Comparison of ENCODE assay signal across 8 mouse cellular contexts in genomic region chr11:119078691-119079444, GRCm38 (mm10). TPM values are rescaled to one million over a fixed set of nuclear protein-coding genes. Genes with fewer than 3 reads are reported as not detected.
DNase-seq lines count a peak whose midpoint lies in the region; ATAC-seq and TF ChIP-seq lines count a peak whose summit lies in the region.

No protein-coding gene starts in this region.

- TF ChIP-seq POLR2A in liver, adult 2 months (IDR thresholded peaks at IDR 0.05; ENCODE audit: extremely low read depth, insufficient read depth, low read length), result no peak

- DNase-seq in Muller cell, postnatal 12 days (ENCODE audit: inconsistent ontology term), result peak; percentile 87
- DNase-seq in liver, adult 2 months (ENCODE audit: extremely low read depth, low read depth, low spot score), result peak; percentile 64
- DNase-seq in naive thymus-derived CD4-positive, alpha-beta T cell, adult 2 months (ENCODE audit: low read depth), result peak; percentile 28
- no peak for DNase-seq in thymus, postnatal 25 days
- DNase-seq in natural killer cell, adult 2 months (ENCODE audit: low spot score in 2 of 2), result no peak

- peak overlapping the region; percentile 24 for H3K4me2 ChIP-seq in forebrain, embryonic 15.5 days (replicated peaks)
- H3K4me2 ChIP-seq in intestine, postnatal 0 days (replicated peaks; ENCODE audit: low read depth), result peak overlapping the region; percentile 55

- peaks cover 20% of the 10 kb centered on the region; the same call in 1 of the 2 replicates for H3K79me2 ChIP-seq in liver, adult 2 months (ENCODE audit: control insufficient read depth, insufficient read depth, low read length)

- H3K4me1 ChIP-seq in brown adipose tissue, adult 24 weeks (ENCODE audit: control insufficient read depth, insufficient read depth, insufficient read length, low read length), result peaks cover 14% of the 10 kb centered on the region
- peaks cover 60% of the 10 kb centered on the region for H3K4me1 ChIP-seq in forebrain, embryonic 15.5 days
- peaks cover 22% of the 10 kb centered on the region; the same call in 1 of the 2 replicates for H3K4me1 ChIP-seq in intestine, postnatal 0 days (replicated peaks; ENCODE audit: control insufficient read depth, insufficient read depth, low read length)
- H3K4me1 ChIP-seq in liver, adult 2 months (ENCODE audit: control insufficient read depth, insufficient read depth, low read length), result peaks cover 24% of the 10 kb centered on the region

- peaks cover 10% of the 10 kb centered on the region for H3K27me3 ChIP-seq in forebrain, embryonic 15.5 days
- H3K27me3 ChIP-seq in intestine, postnatal 0 days (replicated peaks; ENCODE audit: control insufficient read depth, insufficient read depth, low read length), result no peaks in the 10 kb centered on the region
- H3K27me3 ChIP-seq in liver, adult 2 months (ENCODE audit: control insufficient read depth, insufficient read depth, low read length), result no peaks in the 10 kb centered on the region

- H3K9me3 ChIP-seq in forebrain, embryonic 15.5 days, result no peaks in the 10 kb centered on the region
- no peaks in the 10 kb centered on the region for H3K9me3 ChIP-seq in intestine, postnatal 0 days (ENCODE audit: control insufficient read depth)

- peak overlapping the region; percentile 28; the same call in 1 of the 2 replicates for H3K27ac ChIP-seq in brown adipose tissue, adult 24 weeks (replicated peaks; ENCODE audit: low read depth, low read length)
- peak overlapping the region; percentile 74 for H3K27ac ChIP-seq in forebrain, embryonic 15.5 days (replicated peaks)
- peak overlapping the region; percentile 68; the same call in 1 of the 2 replicates for H3K27ac ChIP-seq in intestine, postnatal 0 days (ENCODE audit: low read depth, low read length)
- H3K27ac ChIP-seq in liver, adult 2 months (replicated peaks; ENCODE audit: insufficient read depth, low read depth, low read length), result peak overlapping the region; percentile 17; the same call in 1 of the 2 replicates

- no peak for TF ChIP-seq CTCF in intestine, postnatal 0 days (IDR thresholded peaks at IDR 0.05; ENCODE audit: low read depth)
- TF ChIP-seq CTCF in liver, adult 2 months (IDR thresholded peaks at IDR 0.05; ENCODE audit: low read depth, low read length), result no peak

- peak; percentile 84 for ATAC-seq in forebrain, embryonic 15.5 days (replicated peaks)
- peak; percentile 27; the same call in 1 of the 2 replicates for ATAC-seq in intestine, postnatal 0 days

- peaks cover 19% of the 10 kb centered on the region; the same call in 1 of the 2 replicates for H3K36me3 ChIP-seq in forebrain, embryonic 15.5 days
- H3K36me3 ChIP-seq in intestine, postnatal 0 days (ENCODE audit: control insufficient read depth, insufficient read depth), result peaks cover 21% of the 10 kb centered on the region; the same call in 1 of the 2 replicates
- H3K36me3 ChIP-seq in liver, adult 2 months (ENCODE audit: control insufficient read depth, insufficient read depth, low read length), result no peaks in the 10 kb centered on the region; the same call in 1 of the 2 replicates

- WGBS in forebrain, embryonic 15.5 days, result 4% methylated on average over 27 of the region's 27 CpGs
- 13% methylated on average over 26 of the region's 27 CpGs for WGBS in intestine, postnatal 0 days
- 4% methylated on average over 24 of the region's 27 CpGs for WGBS in liver, adult 2 months

- H3K4me3 ChIP-seq in brown adipose tissue, adult 24 weeks (ENCODE audit: insufficient read depth, low read depth, low read length), result 0 out of 2 replicates have a peak overlapping the region, but pooled peaks have one; percentile 6
- no peak overlapping the region for H3K4me3 ChIP-seq in forebrain, embryonic 15.5 days
- H3K4me3 ChIP-seq in intestine, postnatal 0 days (ENCODE audit: low read depth, low read length), result peak overlapping the region; percentile 17
- H3K4me3 ChIP-seq in liver, adult 2 months (ENCODE audit: insufficient read depth, low read depth, low read length), result peak overlapping the region; percentile 2; the same call in 1 of the 2 replicates

- peak overlapping the region; percentile 2; the same call in 1 of the 2 replicates for H3K9ac ChIP-seq in forebrain, embryonic 15.5 days (replicated peaks)
- H3K9ac ChIP-seq in intestine, postnatal 0 days (ENCODE audit: low read depth, low read length), result peak overlapping the region; percentile 34
- peak overlapping the region; percentile 48 for H3K9ac ChIP-seq in liver, adult 2 months (ENCODE audit: low read depth, low read length)

RNA-seq across cellular contexts. Expression of gene Cbx4, which starts 7.2 kb away (rescaled TPM):
- 37.3 and 37.4 TPM in 2 replicates for polyA plus RNA-seq in brown adipose tissue, adult 24 weeks (2012; ENCODE audit: insufficient read depth, insufficient read length, missing spikeins)
- 15.5 and 16.5 TPM in 2 replicates for polyA plus RNA-seq in forebrain, embryonic 15.5 days (2015; fragmentation: Nextera tagmentation; extraction: Ambion mirVana)
- polyA plus RNA-seq in intestine, postnatal 0 days (2015; fragmentation: Nextera tagmentation; extraction: Ambion mirVana), result 6.5 and 7.6 TPM in 2 replicates
- 2.8 and 2.9 TPM in 2 replicates for total RNA-seq in liver, adult 2 months (2014; rRNA removed)
- 7.9 and 8.2 TPM in 2 replicates for polyA plus RNA-seq in liver, adult 2 months (2012; rRNA removed)

RNA-seq across cellular contexts. Expression of gene Cbx8, which starts 38.1 kb away (rescaled TPM):
- 4.7 and 9.1 TPM in 2 replicates for polyA plus RNA-seq in brown adipose tissue, adult 24 weeks (2012; ENCODE audit: insufficient read depth, insufficient read length, missing spikeins)
- 13.8 and 14.1 TPM in 2 replicates for polyA plus RNA-seq in forebrain, embryonic 15.5 days (2015; fragmentation: Nextera tagmentation; extraction: Ambion mirVana)
- 6.4 and 6.6 TPM in 2 replicates for polyA plus RNA-seq in intestine, postnatal 0 days (2015; fragmentation: Nextera tagmentation; extraction: Ambion mirVana)
- total RNA-seq in liver, adult 2 months (2014; rRNA removed), result 4.3 and 5.1 TPM in 2 replicates
- 1.7 and 4.4 TPM in 2 replicates for polyA plus RNA-seq in liver, adult 2 months (2012; rRNA removed)

RNA-seq across cellular contexts. Expression of gene Cbx2, which starts 56.1 kb away (rescaled TPM):
- polyA plus RNA-seq in brown adipose tissue, adult 24 weeks (2012; ENCODE audit: insufficient read depth, insufficient read length, missing spikeins), result 0.91 and 1.1 TPM in 2 replicates
- polyA plus RNA-seq in forebrain, embryonic 15.5 days (2015; fragmentation: Nextera tagmentation; extraction: Ambion mirVana), result 30.4 and 31.8 TPM in 2 replicates
- 4.9 TPM in 2 replicates for polyA plus RNA-seq in intestine, postnatal 0 days (2015; fragmentation: Nextera tagmentation; extraction: Ambion mirVana)
- total RNA-seq in liver, adult 2 months (2014; rRNA removed), result 3.9 and 4.9 TPM in 2 replicates
- 2.9 and 4.1 TPM in 2 replicates for polyA plus RNA-seq in liver, adult 2 months (2012; rRNA removed)

Comparison
In these comparisons a context has a peak if more than half of its experiments do, and no peak if none do; other contexts are left out.
1. DNase-seq: peak in Muller cell, postnatal 12 days (single experiment), liver, adult 2 months (single experiment) and naive thymus-derived CD4-positive, alpha-beta T cell, adult 2 months (single experiment); none in thymus, postnatal 25 days (single experiment) and natural killer cell, adult 2 months (0 of 2).
2. H3K27ac ChIP-seq: peak in every context shown above with its lines; median percentile 74 in forebrain, embryonic 15.5 days; 68 in intestine, postnatal 0 days; 28 in brown adipose tissue, adult 24 weeks; 17 in liver, adult 2 months.
3. Peak in every context shown above with its lines, with median percentiles within 50 percentile points of each other: H3K9ac ChIP-seq.